Mouse (Mus musculus) liver, embryonic 14.5 days (tissue): ENCODE data around the gene Sugct. TPM values are rescaled to one million over a fixed set of nuclear protein-coding genes. Genes with fewer than 3 reads are reported as not detected.

Experiments
- ATAC-seq: fragments of 200-750 bp; cut with Nextera tagmentation; 2 replicates; pipeline ENCODE4 v1.8.0; 2017; ENCODE audit warnings: moderate number of reproducible peaks, mild to moderate bottlenecking, moderate library complexity; ENCODE audit not compliant: insufficient read depth
- DNase-seq, 3 experiments: peaks; one replicate each; pipeline ENCODE4 v3.0.0-alpha.2; 2012 to 2013; ENCODE audit warnings: low read depth in 3 of 3, low spot score in 3 of 3
- H3K27ac ChIP-seq: fragments of 300-500 bp; sonication (generic); 2 replicates; pipeline ENCODE4 v1.5.1; 2014; ENCODE audit warnings: moderate library complexity, mild to moderate bottlenecking, control low read depth, inconsistent platforms
- H3K27me3 ChIP-seq: fragments of 300-500 bp; sonication (generic); 2 replicates; pipeline ENCODE4 v1.6.1; 2014; ENCODE audit warnings: mild to moderate bottlenecking, low read length, moderate library complexity; ENCODE audit not compliant: control insufficient read depth, insufficient read depth
- H3K36me3 ChIP-seq: fragments of 300-500 bp; sonication (generic); replicated peaks from 2 replicates; pipeline ENCODE4 v1.6.1; 2014; ENCODE audit warnings: low read depth; ENCODE audit not compliant: control insufficient read depth, insufficient read depth
- H3K4me1 ChIP-seq, 2 experiments: fragments of 200-500 bp in 1 of 2; fragments of 300-500 bp in 1 of 2; sonication (generic) in 1 of 2; replicated peaks; 2 replicates each; pipeline ENCODE4 v1.6.1; 2012 to 2014; ENCODE audit warnings: antibody characterized with exemption in 1 of 2, inconsistent platforms in 1 of 2, low read length in 1 of 2; ENCODE audit not compliant: control insufficient read depth in 2 of 2, insufficient read depth in 2 of 2
- H3K4me2 ChIP-seq: fragments of 300-500 bp; sonication (generic); 2 replicates; pipeline ENCODE4 v1.6.1; 2014; ENCODE audit warnings: low read depth, mild to moderate bottlenecking, control low read depth, moderate library complexity
- H3K4me3 ChIP-seq, 2 experiments: fragments of 200-500 bp in 1 of 2; fragments of 300-500 bp in 1 of 2; sonication (generic) in 1 of 2; 2 replicates each; pipeline ENCODE4 v1.5.1; 2012 to 2014; ENCODE audit warnings: low read depth in 2 of 2, low read length in 2 of 2, mild to moderate bottlenecking in 2 of 2, control low read depth in 1 of 2, inconsistent platforms in 1 of 2, moderate library complexity in 1 of 2; ENCODE audit not compliant: insufficient read depth in 1 of 2
- H3K9ac ChIP-seq: fragments of 300-500 bp; sonication (generic); replicated peaks from 2 replicates; pipeline ENCODE4 v1.6.1; 2014; ENCODE audit warnings: mild to moderate bottlenecking, control low read depth, moderate library complexity
- H3K9me3 ChIP-seq: fragments of 300-500 bp; sonication (generic); 2 replicates; pipeline ENCODE4 v1.6.1; 2016; ENCODE audit warnings: low read length, mixed read lengths; ENCODE audit not compliant: control insufficient read depth
- CTCF ChIP-seq: IDR thresholded peaks from 2 replicates; pipeline ENCODE4 v1.5.1; 2016; ENCODE audit warnings: antibody characterized with exemption, low read depth, control low read depth
- EP300 ChIP-seq: IDR thresholded peaks from 2 replicates; pipeline ENCODE4 v1.6.1; 2016; ENCODE audit warnings: antibody characterized with exemption, low read depth
- WGBS: fragments of 180-500 bp; shearing (Covaris S2); extraction: QIAGEN DNeasy Blood & Tissue Kit; methylation state at CpG from one replicate; pipeline ENCODE4 v1.1.7; 2014; ENCODE audit not compliant: insufficient replicate concordance; 5-methylcytosine and 5-hydroxymethylcytosine counted together
- polyA plus RNA-seq, 2 experiments: library from polyadenylated mRNA; depleted of rRNA in 1 of 2; stranded (reverse) in 1 of 2; unstranded in 1 of 2; fragments of >200 nt; fragmentation: Nextera tagmentation in 1 of 2; extraction: Ambion mirVana in 1 of 2; gene quantifications; 2 replicates each; pipeline versions ENCODE4 v1.2.1 to v1.2.3; 2012 to 2014

Sugct gene
- 0.96 and 1.4 TPM in 2 replicates for polyA plus RNA-seq (2012; rRNA removed)
- polyA plus RNA-seq (2014; fragmentation: Nextera tagmentation; extraction: Ambion mirVana): 2.9 and 3.2 TPM in 2 replicates

- TF ChIP-seq CTCF: no peak
- TF ChIP-seq EP300: peak; percentile 49; the same call in 1 of the 2 replicates
- peak within 1 kb of the TSS; percentile 77 for H3K4me2 ChIP-seq
- peak within 1 kb of the TSS; percentile 61 for H3K27ac ChIP-seq
- no peaks in the 10 kb centered on the region for H3K36me3 ChIP-seq
- H3K9me3 ChIP-seq: no peaks in the 10 kb centered on the region
- peaks cover 0 to 7% of the 10 kb centered on the region in 2 experiments; a peak in 1 of 4 replicates for H3K4me1 ChIP-seq
- DNase-seq: peak; percentile 99 to 100 (median 99)
- H3K9ac ChIP-seq: peak within 1 kb of the TSS; percentile 98
- under 1% methylated on average over 65 of the region's 66 CpGs for WGBS
- H3K4me3 ChIP-seq: peak within 1 kb of the TSS; percentile 94 to 96
- no peaks in the 10 kb centered on the region for H3K27me3 ChIP-seq
- peak; percentile 94 for ATAC-seq
These were observed at the start of gene Sugct, which contains the start of gene Mplkip for GRCm38 (mm10) chr13:17694911-17695699. Gene Sugct (minus strand): TSS chr13:17695553. Gene Mplkip (plus strand): TSS chr13:17695192.

GRCm38 (mm10) chr13:17728798-17729197 is 33.4 kb upstream of the Sugct start:
- Histone ChIP-seq H3K36me3 (peaks cover 5% of the 10 kb centered on the region; the same call in 1 of the 2 replicates), H3K27ac (no peak overlapping the region), H3K4me3 (no peak overlapping the region), H3K9ac (no peak overlapping the region), H3K27me3 (no peaks in the 10 kb centered on the region), H3K4me1 (no peaks in the 10 kb centered on the region), H3K4me2 (no peak overlapping the region), H3K9me3 (no peaks in the 10 kb centered on the region)
- ATAC-seq: no peak
- 65% methylated on average over 3 of the region's 3 CpGs for WGBS
- DNase-seq: no peak
- TF ChIP-seq CTCF (no peak), EP300 (no peak)

GRCm38 (mm10) chr13:17727922-17728321 is 32.6 kb upstream of the Sugct start:
- H3K4me2 ChIP-seq: no peak overlapping the region
- H3K4me3 ChIP-seq: no peak overlapping the region
- H3K36me3 ChIP-seq: peaks cover 5% of the 10 kb centered on the region; the same call in 1 of the 2 replicates
- no peaks in the 10 kb centered on the region for H3K27me3 ChIP-seq
- no peak overlapping the region for H3K27ac ChIP-seq
- no peak overlapping the region for H3K9ac ChIP-seq
- H3K9me3 ChIP-seq: no peaks in the 10 kb centered on the region
- WGBS: 76% methylated on average over 4 of the region's 4 CpGs
- DNase-seq (no peak), ATAC-seq (no peak)
- H3K4me1 ChIP-seq: no peaks in the 10 kb centered on the region
- TF ChIP-seq EP300 (no peak), CTCF (no peak)

GRCm38 (mm10) chr13:17717357-17717756 is 22.0 kb upstream of the Sugct start:
- H3K4me3 ChIP-seq: no peak overlapping the region
- no peak for ATAC-seq
- H3K27me3 ChIP-seq: no peaks in the 10 kb centered on the region
- no peak for TF ChIP-seq EP300
- TF ChIP-seq CTCF: no peak
- H3K27ac ChIP-seq: no peak overlapping the region
- no peak for DNase-seq
- H3K36me3 ChIP-seq: peaks cover 20% of the 10 kb centered on the region
- H3K4me1 ChIP-seq: no peaks in the 10 kb centered on the region
- no peak overlapping the region for H3K4me2 ChIP-seq
- H3K9me3 ChIP-seq: no peaks in the 10 kb centered on the region
- WGBS: 67% methylated on average over 1 of the region's 1 CpGs
- no peak overlapping the region for H3K9ac ChIP-seq

GRCm38 (mm10) chr13:17708784-17709311 is 13.5 kb upstream of the Sugct start:
- Histone ChIP-seq H3K36me3 (no peaks in the 10 kb centered on the region), H3K9me3 (no peaks in the 10 kb centered on the region), H3K4me1 (no peaks in the 10 kb centered on the region), H3K9ac (no peak overlapping the region), H3K4me2 (no peak overlapping the region), H3K4me3 (no peak overlapping the region), H3K27ac (no peak overlapping the region), H3K27me3 (no peaks in the 10 kb centered on the region)
- DNase-seq (no peak), ATAC-seq (no peak)
- WGBS: 60% methylated on average over 5 of the region's 5 CpGs
- TF ChIP-seq CTCF (no peak), EP300 (no peak)
